In genomic region chr11:5707530-5708353, GRCm38 (mm10) we compare ENCODE assay signal across 8 mouse cellular contexts. TPM values are rescaled to one million over a fixed set of nuclear protein-coding genes. Genes with fewer than 3 reads are reported as not detected.
DNase-seq lines count a peak whose midpoint lies in the region; ATAC-seq and TF ChIP-seq lines count a peak whose summit lies in the region.

No protein-coding gene starts in this region.

- peak; percentile 89 for TF ChIP-seq POLR2A in thymus, adult 2 months (IDR thresholded peaks at IDR 0.05; ENCODE audit: control insufficient read depth, extremely low read depth, insufficient read depth, low read length, poor library complexity)

- peaks cover 29% of the 10 kb centered on the region for H3K36me3 ChIP-seq in hindbrain, embryonic 10.5 days
- H3K36me3 ChIP-seq in lung, embryonic 16.5 days (ENCODE audit: control insufficient read depth, insufficient read depth, low read length), result peaks cover 10% of the 10 kb centered on the region; the same call in 1 of the 2 replicates
- H3K36me3 ChIP-seq in thymus, adult 2 months (ENCODE audit: control insufficient read depth, insufficient read depth, low read length), result peaks cover 8% of the 10 kb centered on the region; the same call in 1 of the 2 replicates

- no peaks in the 10 kb centered on the region for H3K9me3 ChIP-seq in hindbrain, embryonic 10.5 days
- H3K9me3 ChIP-seq in lung, embryonic 16.5 days (ENCODE audit: control insufficient read depth, low read length), result no peaks in the 10 kb centered on the region

- peak overlapping the region; percentile 99 for H3K4me3 ChIP-seq in hindbrain, embryonic 10.5 days
- peak overlapping the region; percentile 90 for H3K4me3 ChIP-seq in lung, embryonic 16.5 days (ENCODE audit: low read length)
- peak overlapping the region; percentile 88 for H3K4me3 ChIP-seq in thymus, adult 2 months (ENCODE audit: control insufficient read depth, insufficient read depth, low read length)

- DNase-seq in Muller cell, postnatal 12 days (ENCODE audit: inconsistent ontology term), result peak; percentile 97
- DNase-seq in cerebellum, adult 9-10 months, result peak; percentile 85
- peak; percentile 86 for DNase-seq in forelimb bud, embryonic 11.5 days (ENCODE audit: low read depth, low spot score)
- DNase-seq in hindbrain, embryonic 10.5 days (ENCODE audit: low spot score), result peak; percentile 93
- DNase-seq in layer of hippocampus, adult 9-11 months, result peak; percentile 84
- DNase-seq in ovary, adult 18-20 months (ENCODE audit: low spot score), result peak; percentile 79
- DNase-seq in thymus, adult 2 months, result peak; percentile 90

- peaks cover 21% of the 10 kb centered on the region for H3K4me1 ChIP-seq in hindbrain, embryonic 10.5 days (replicated peaks)
- peaks cover 8% of the 10 kb centered on the region for H3K4me1 ChIP-seq in lung, embryonic 16.5 days (replicated peaks; ENCODE audit: control insufficient read depth, insufficient read depth, low read length)
- peaks cover 9% of the 10 kb centered on the region for H3K4me1 ChIP-seq in thymus, adult 2 months (replicated peaks; ENCODE audit: control insufficient read depth, insufficient read depth, low read length)

- no peak for TF ChIP-seq CTCF in thymus, adult 2 months (IDR thresholded peaks at IDR 0.05; ENCODE audit: borderline replicate concordance, control insufficient read depth, extremely low read depth, insufficient read depth, low read length, poor library complexity)

- ATAC-seq in lung, embryonic 16.5 days (ENCODE audit: low read depth), result peak; percentile 98

- H3K9ac ChIP-seq in lung, embryonic 16.5 days (ENCODE audit: low read length), result peak overlapping the region; percentile 92

- WGBS in hindbrain, embryonic 10.5 days, result 19% methylated on average over 49 of the region's 50 CpGs
- 15% methylated on average over 49 of the region's 50 CpGs for WGBS in lung, embryonic 16.5 days
- 18% methylated on average over 50 of the region's 50 CpGs for WGBS in thymus, adult 2 months

- peak overlapping the region; percentile 62 for H3K4me2 ChIP-seq in lung, embryonic 16.5 days (ENCODE audit: low read depth, low read length)

- no peaks in the 10 kb centered on the region for H3K27me3 ChIP-seq in hindbrain, embryonic 10.5 days (ENCODE audit: insufficient read depth, poor library complexity, severe bottlenecking)
- H3K27me3 ChIP-seq in lung, embryonic 16.5 days (ENCODE audit: control insufficient read depth, insufficient read depth, low read depth, low read length), result no peaks in the 10 kb centered on the region
- no peaks in the 10 kb centered on the region for H3K27me3 ChIP-seq in thymus, adult 2 months (ENCODE audit: control insufficient read depth, insufficient read depth, low read length)

- peak overlapping the region; percentile 96 for H3K27ac ChIP-seq in hindbrain, embryonic 10.5 days
- H3K27ac ChIP-seq in lung, embryonic 16.5 days (ENCODE audit: low read length), result peak overlapping the region; percentile 71
- H3K27ac ChIP-seq in thymus, adult 2 months (ENCODE audit: control insufficient read depth, insufficient read depth, low read length), result no peak overlapping the region

RNA-seq across cellular contexts. Expression of gene Mrps24, which starts 7.7 kb away (rescaled TPM):
- 144 and 183 TPM in 2 replicates for polyA plus RNA-seq in hindbrain, embryonic 10.5 days (2016; fragmentation: Nextera tagmentation; extraction: Ambion mirVana)
- polyA plus RNA-seq in lung, embryonic 16.5 days (2015; fragmentation: Nextera tagmentation; extraction: Ambion mirVana), result 180 TPM in 2 replicates
- 217 and 219 TPM in 2 replicates for polyA plus RNA-seq in thymus, adult 2 months (2012; rRNA removed)

RNA-seq across cellular contexts. Expression of gene Urgcp, which starts 54.4 kb away (rescaled TPM):
- polyA plus RNA-seq in hindbrain, embryonic 10.5 days (2016; fragmentation: Nextera tagmentation; extraction: Ambion mirVana), result 18.1 and 20.4 TPM in 2 replicates
- polyA plus RNA-seq in lung, embryonic 16.5 days (2015; fragmentation: Nextera tagmentation; extraction: Ambion mirVana), result 26.0 and 26.7 TPM in 2 replicates
- 22.2 and 22.4 TPM in 2 replicates for polyA plus RNA-seq in thymus, adult 2 months (2012; rRNA removed)
